Mouse (Mus musculus): ENCODE results near the gene Ercc1.

Ercc1 gene

GRCm38 (mm10) chr7:19309884-19310641 lies 34.5 kb upstream of the Ercc1 start, which contains the start of gene Fosb:
Gene Fosb, minus strand, starts transcription at chr7:19310051.
- DNase-seq = peak; percentile 96

- no peak for DNase-seq
Measured at GRCm38 (mm10) chr7:19311991-19312390, 32.6 kb upstream of the Ercc1 start.

- DNase-seq = no peak
Measured at GRCm38 (mm10) chr7:19314033-19314432, 30.5 kb upstream of the Ercc1 start.

- no peak for DNase-seq
Measured at GRCm38 (mm10) chr7:19316451-19317161, 28.0 kb upstream of the Ercc1 start.

GRCm38 (mm10) chr7:19318201-19318600 lies 26.4 kb upstream of the Ercc1 start:
- DNase-seq = no peak

- no peak for DNase-seq
Measured at GRCm38 (mm10) chr7:19318676-19319075, 25.9 kb upstream of the Ercc1 start.

GRCm38 (mm10) chr7:19319458-19319857 lies 25.1 kb upstream of the Ercc1 start:
- no peak for DNase-seq

- peak; percentile 90 for DNase-seq
Measured at GRCm38 (mm10) chr7:19319906-19320305, 24.7 kb upstream of the Ercc1 start.

- DNase-seq = no peak
Measured at GRCm38 (mm10) chr7:19320637-19321036, 23.9 kb upstream of the Ercc1 start.

- DNase-seq = no peak
Measured at GRCm38 (mm10) chr7:19321464-19321863, 23.1 kb upstream of the Ercc1 start.

- no peak for DNase-seq
Measured at GRCm38 (mm10) chr7:19322489-19322888, 22.1 kb upstream of the Ercc1 start.

GRCm38 (mm10) chr7:19324221-19324620 lies 20.4 kb upstream of the Ercc1 start:
- DNase-seq = no peak

GRCm38 (mm10) chr7:19325262-19326199 lies 19.0 kb upstream of the Ercc1 start:
- no peak for DNase-seq

GRCm38 (mm10) chr7:19326359-19326758 lies 18.2 kb upstream of the Ercc1 start:
- DNase-seq = no peak

GRCm38 (mm10) chr7:19327128-19327527 lies 17.4 kb upstream of the Ercc1 start:
- DNase-seq = peak; percentile 75

GRCm38 (mm10) chr7:19327782-19328181 lies 16.8 kb upstream of the Ercc1 start:
- no peak for DNase-seq

- no peak for DNase-seq
Measured at GRCm38 (mm10) chr7:19328425-19328824, 16.2 kb upstream of the Ercc1 start.

GRCm38 (mm10) chr7:19331910-19332309 lies 12.7 kb upstream of the Ercc1 start:
- no peak for DNase-seq

GRCm38 (mm10) chr7:19332709-19333352 lies 11.7 kb upstream of the Ercc1 start:
- peak; percentile 72 for DNase-seq

- DNase-seq = no peak
Measured at GRCm38 (mm10) chr7:19335583-19335982, 9.0 kb upstream of the Ercc1 start.

GRCm38 (mm10) chr7:19337122-19337521 lies 7.5 kb upstream of the Ercc1 start:
- DNase-seq = no peak

- no peak for DNase-seq
Measured at GRCm38 (mm10) chr7:19338060-19338459, 6.5 kb upstream of the Ercc1 start.

- DNase-seq = no peak
Measured at GRCm38 (mm10) chr7:19338596-19338995, 6.0 kb upstream of the Ercc1 start.
